In the genomic region with DNA sequence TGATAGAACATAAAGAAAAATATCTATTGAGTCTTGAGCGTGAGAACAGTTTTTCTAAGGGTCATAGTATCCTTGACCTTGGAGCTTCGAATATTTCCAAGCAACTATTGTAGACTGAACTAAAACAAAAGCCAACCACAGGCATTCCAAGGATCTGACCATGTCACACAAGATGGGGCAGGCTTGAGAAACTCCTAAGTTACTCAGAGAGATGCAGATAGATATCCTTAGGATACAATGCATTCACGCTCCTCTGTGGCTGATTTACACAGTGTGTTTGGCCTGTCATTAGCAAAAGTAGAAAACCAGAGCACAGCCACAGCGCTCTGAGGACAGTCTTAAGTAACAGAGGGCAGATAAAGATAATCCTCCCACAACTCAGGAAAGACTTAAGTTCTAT, we compare ENCODE assay signal across 25 mouse cellular contexts. TPM values are rescaled to one million over a fixed set of nuclear protein-coding genes. Genes with fewer than 3 reads are reported as not detected.
A peak's percentile ranks its signal among the peaks of the same experiment; 100 is the strongest.
DNase-seq lines count a peak whose midpoint lies in the region; ATAC-seq and TF ChIP-seq lines count a peak whose summit lies in the region.
"Had no signal": no experiment of that assay in that cellular context is flagged by ENCODE, and none has a peak within 500 bp of the region (broad histone marks: within the 10 kb centered on the region; RNA-seq: fewer than 3 reads in every experiment).

No protein-coding gene starts in this region.

- no peak for DNase-seq in liver, embryonic 13.5 days
- DNase-seq in liver, embryonic 11.5 days (ENCODE audit: low spot score), result no peak
- DNase-seq in MEL (ENCODE audit: low read depth, low spot score), result peak; percentile 14
- no peak for DNase-seq in heart, adult 18-20 months
- DNase-seq in layer of hippocampus, adult 11-12 months (ENCODE audit: low spot score), result no peak
- DNase-seq: adrenal gland, adult 2 months; adrenal gland, postnatal 14 days; cerebellum, adult 11 months; cerebellum, adult 2 months; cerebellum, adult 9-11 months; cerebellum, postnatal 25 days; embryo, embryonic 11 days; gastrocnemius, postnatal 25 days; heart, adult 2 months; heart, postnatal 14 days; heart, postnatal 4 days had no signal

- no peak for TF ChIP-seq POLR2A in MEL (IDR thresholded peaks at IDR 0.05; ENCODE audit: control insufficient read depth in 1 of 2, insufficient read depth in 1 of 2, low read depth in 1 of 2, low read length in 2 of 2, poor library complexity in 1 of 2)

- TF ChIP-seq CTCF in MEL (IDR thresholded peaks at IDR 0.05 in 2 of 3, conservative IDR thresholded peaks at IDR 0.05 in 1 of 3; ENCODE audit: control insufficient read depth in 1 of 3, insufficient read depth in 1 of 3, low read depth in 2 of 3, low read length in 3 of 3, poor library complexity in 1 of 3, severe bottlenecking in 1 of 3), result no peak

- H3K79me2 ChIP-seq in MEL (ENCODE audit: control insufficient read depth, insufficient read depth, low read length, poor library complexity), result no peaks in the 10 kb centered on the region

- H3K9me3 ChIP-seq in liver, embryonic 13.5 days (replicated peaks), result no peaks in the 10 kb centered on the region
- H3K9me3 ChIP-seq in liver, embryonic 11.5 days (ENCODE audit: control insufficient read depth, low read length), result no peaks in the 10 kb centered on the region
- no peaks in the 10 kb centered on the region for H3K9me3 ChIP-seq in MEL (replicated peaks; ENCODE audit: insufficient read depth, low read length)
- H3K9me3 ChIP-seq: embryonic facial prominence, embryonic 10.5 days; embryonic facial prominence, embryonic 13.5 days; forebrain, embryonic 12.5 days; forebrain, embryonic 15.5 days; heart, embryonic 10.5 days; heart, embryonic 13.5 days had no signal

- no peak overlapping the region for H3K9ac ChIP-seq in liver, embryonic 13.5 days
- no peak overlapping the region for H3K9ac ChIP-seq in liver, embryonic 11.5 days (ENCODE audit: low read depth, low read length)
- H3K9ac ChIP-seq in MEL (ENCODE audit: control insufficient read depth, low read depth, low read length, poor library complexity, severe bottlenecking), result no peak overlapping the region
- H3K9ac ChIP-seq: embryonic facial prominence, embryonic 13.5 days; forebrain, embryonic 12.5 days; forebrain, embryonic 15.5 days; heart, embryonic 13.5 days; hindbrain, embryonic 14.5 days had no signal

- ATAC-seq in liver, embryonic 13.5 days (ENCODE audit: low read depth), result 0 out of 2 replicates have a peak, but pooled peaks have one; percentile 26
- ATAC-seq in liver, embryonic 11.5 days (replicated peaks; ENCODE audit: low FRiP score), result no peak
- ATAC-seq in megakaryocyte progenitor cell, adult 5-6 weeks (replicated peaks; ENCODE audit: poor library complexity), result peak; percentile 49
- ATAC-seq: forebrain, embryonic 15.5 days had no signal

- no peak overlapping the region for H3K27ac ChIP-seq in liver, embryonic 13.5 days
- H3K27ac ChIP-seq in liver, embryonic 11.5 days (ENCODE audit: low read depth, low read length), result no peak overlapping the region
- no peak overlapping the region for H3K27ac ChIP-seq in MEL (ENCODE audit: control insufficient read depth, low read depth, low read length)
- H3K27ac ChIP-seq: embryonic facial prominence, embryonic 10.5 days; embryonic facial prominence, embryonic 13.5 days; forebrain, embryonic 12.5 days; forebrain, embryonic 15.5 days; heart, adult 2 months; heart, embryonic 10.5 days; heart, embryonic 13.5 days; hindbrain, embryonic 14.5 days had no signal

- no peak for TF ChIP-seq EP300 in MEL (IDR thresholded peaks at IDR 0.05; ENCODE audit: low read depth in 1 of 2, low read length in 2 of 2)

- 45% methylated on average over 4 of the region's 4 CpGs for WGBS in liver, embryonic 13.5 days (ENCODE audit: insufficient replicate concordance)
- WGBS in liver, embryonic 11.5 days, result 50% methylated on average over 4 of the region's 4 CpGs

- H3K36me3 ChIP-seq in liver, embryonic 13.5 days, result no peaks in the 10 kb centered on the region
- no peaks in the 10 kb centered on the region for H3K36me3 ChIP-seq in liver, embryonic 11.5 days (ENCODE audit: control insufficient read depth, insufficient read depth, low read length)
- no peaks in the 10 kb centered on the region for H3K36me3 ChIP-seq in MEL (ENCODE audit: control insufficient read depth in 1 of 2, insufficient read depth in 2 of 2, low read length in 2 of 2)
- H3K36me3 ChIP-seq: embryonic facial prominence, embryonic 10.5 days; embryonic facial prominence, embryonic 13.5 days; forebrain, embryonic 12.5 days; forebrain, embryonic 15.5 days; heart, embryonic 10.5 days; heart, embryonic 13.5 days had no signal

- TF ChIP-seq RAD21 in MEL (IDR thresholded peaks at IDR 0.05; ENCODE audit: low read depth, low read length), result no peak

- peaks cover 16% of the 10 kb centered on the region for H3K4me1 ChIP-seq in liver, embryonic 13.5 days (replicated peaks)
- H3K4me1 ChIP-seq in liver, embryonic 11.5 days (replicated peaks; ENCODE audit: control insufficient read depth, insufficient read depth, low read length), result no peaks in the 10 kb centered on the region; the same call in 1 of the 2 replicates
- no peaks in the 10 kb centered on the region for H3K4me1 ChIP-seq in MEL (ENCODE audit: control insufficient read depth in 1 of 2, insufficient read depth in 2 of 2, low read length in 2 of 2)
- H3K4me1 ChIP-seq: embryonic facial prominence, embryonic 10.5 days; embryonic facial prominence, embryonic 13.5 days; forebrain, embryonic 12.5 days; forebrain, embryonic 15.5 days; heart, embryonic 10.5 days; heart, embryonic 13.5 days had no signal

- no peaks in the 10 kb centered on the region; the same call in 1 of the 2 replicates for H3K27me3 ChIP-seq in liver, embryonic 13.5 days
- no peaks in the 10 kb centered on the region for H3K27me3 ChIP-seq in liver, embryonic 11.5 days (replicated peaks; ENCODE audit: control insufficient read depth, insufficient read depth, low read length)
- peaks cover 12 to 44% of the 10 kb centered on the region in 2 experiments for H3K27me3 ChIP-seq in MEL (ENCODE audit: control insufficient read depth in 1 of 2, insufficient read depth in 2 of 2, low read length in 2 of 2)
- H3K27me3 ChIP-seq: forebrain, embryonic 15.5 days had no signal

- no peak overlapping the region for H3K4me3 ChIP-seq in liver, embryonic 13.5 days (replicated peaks)
- H3K4me3 ChIP-seq in liver, embryonic 11.5 days (ENCODE audit: low read depth, low read length), result no peak overlapping the region
- no peak overlapping the region for H3K4me3 ChIP-seq in MEL (ENCODE audit: control insufficient read depth in 1 of 2, insufficient read depth in 1 of 2, low read depth in 2 of 2, low read length in 2 of 2)
- H3K4me3 ChIP-seq: embryonic facial prominence, embryonic 10.5 days; embryonic facial prominence, embryonic 13.5 days; erythroblast, embryonic 14.5 days; forebrain, embryonic 12.5 days; forebrain, embryonic 15.5 days; heart, adult 2 months; heart, embryonic 10.5 days; heart, embryonic 13.5 days had no signal

- H3K4me2 ChIP-seq in liver, embryonic 13.5 days, result no peak overlapping the region
- no peak overlapping the region for H3K4me2 ChIP-seq in liver, embryonic 11.5 days
- H3K4me2 ChIP-seq: embryonic facial prominence, embryonic 13.5 days; forebrain, embryonic 12.5 days; forebrain, embryonic 15.5 days; heart, embryonic 13.5 days; hindbrain, embryonic 14.5 days had no signal

TF ChIP-seq in MEL, 35 proteins besides CTCF, POLR2A, EP300 and RAD21 (continues in another document):
- TF ChIP-seq TAL1 (IDR thresholded peaks at IDR 0.05; ENCODE audit: low read length) (no peak), TCF12 (IDR thresholded peaks at IDR 0.05; ENCODE audit: low read depth, low read length) (no peak), JUND (IDR thresholded peaks at IDR 0.05; ENCODE audit: low read depth, low read length) (no peak), CHD1 (IDR thresholded peaks at IDR 0.05; ENCODE audit: low read depth, low read length) (no peak)

RNA-seq across cellular contexts. Expression of a gene that starts 12.1 kb away (rescaled TPM):
- 6.5 and 7.5 TPM in 2 replicates for polyA plus RNA-seq in liver, embryonic 13.5 days (2015; fragmentation: Nextera tagmentation; extraction: Ambion mirVana)
- 13.3 and 15.2 TPM in 2 replicates for polyA plus RNA-seq in liver, embryonic 11.5 days (2014; fragmentation: Nextera tagmentation; extraction: Ambion mirVana)
- not detected in 2 replicates for total RNA-seq in MEL (2012; rRNA removed)
- polyA plus RNA-seq in MEL (2012; ENCODE audit: insufficient read depth in 1 of 2, insufficient read length in 2 of 2, low read depth in 1 of 2, low replicate concordance in 2 of 2, missing spikeins in 1 of 2), result not detected
- 2.5 and 4.2 TPM in 2 replicates for total RNA-seq in megakaryocyte progenitor cell, adult 5-6 weeks (2015)
- total RNA-seq in megakaryocyte progenitor cell, adult 5-6 weeks (2017), result 6.2 and 6.3 TPM in 2 replicates
- total RNA-seq in heart, adult 18-20 months (2021), result 1 to 10 TPM in 1 of 2 experiments, under 1 TPM in 1; 0.87 to 1.1 TPM

RNA-seq across cellular contexts. Expression of a gene that starts 17.2 kb away (rescaled TPM):
- polyA plus RNA-seq in liver, embryonic 13.5 days (2015; fragmentation: Nextera tagmentation; extraction: Ambion mirVana), result 17.1 and 22.9 TPM in 2 replicates
- 34.8 and 42.2 TPM in 2 replicates for polyA plus RNA-seq in liver, embryonic 11.5 days (2014; fragmentation: Nextera tagmentation; extraction: Ambion mirVana)
- 4.2 and 5.5 TPM in 2 replicates for total RNA-seq in MEL (2012; rRNA removed)
- polyA plus RNA-seq in MEL (2012; ENCODE audit: insufficient read depth in 1 of 2, insufficient read length in 2 of 2, low read depth in 1 of 2, low replicate concordance in 2 of 2, missing spikeins in 1 of 2), result 1 to 10 TPM in 1 of 2 experiments, not detected in 1; 5.0 TPM
- total RNA-seq in megakaryocyte progenitor cell, adult 5-6 weeks (2015), result 30.8 and 31.5 TPM in 2 replicates
- 28.1 and 33.9 TPM in 2 replicates for total RNA-seq in megakaryocyte progenitor cell, adult 5-6 weeks (2017)
- 10 to 100 TPM; 13.8 to 14.8 TPM for total RNA-seq in heart, adult 18-20 months (2021)

RNA-seq across cellular contexts. Expression of a gene that starts 21.4 kb away (rescaled TPM):
- polyA plus RNA-seq in liver, embryonic 13.5 days (2015; fragmentation: Nextera tagmentation; extraction: Ambion mirVana), result 7.5 and 8.9 TPM in 2 replicates
- polyA plus RNA-seq in liver, embryonic 11.5 days (2014; fragmentation: Nextera tagmentation; extraction: Ambion mirVana), result 21.3 TPM in 2 replicates
- 0.10 TPM in 1 of 2 replicates, not detected in the other for total RNA-seq in MEL (2012; rRNA removed)
- polyA plus RNA-seq in MEL (2012; ENCODE audit: insufficient read depth in 1 of 2, insufficient read length in 2 of 2, low read depth in 1 of 2, low replicate concordance in 2 of 2, missing spikeins in 1 of 2), result under 1 TPM in 1 of 2 experiments, not detected in 1; 0.10 TPM
- total RNA-seq in megakaryocyte progenitor cell, adult 5-6 weeks (2015), result 3.9 and 8.1 TPM in 2 replicates
- total RNA-seq in megakaryocyte progenitor cell, adult 5-6 weeks (2017), result 6.4 and 9.7 TPM in 2 replicates
- 1 to 10 TPM; 4.2 to 5.7 TPM for total RNA-seq in heart, adult 18-20 months (2021)
- polyA plus RNA-seq: erythroblast, embryonic 14.5 days had no signal

RNA-seq across cellular contexts. Expression of a gene that starts 52.8 kb away (rescaled TPM):
- polyA plus RNA-seq in liver, embryonic 13.5 days (2015; fragmentation: Nextera tagmentation; extraction: Ambion mirVana), result 0.35 and 0.51 TPM in 2 replicates
- polyA plus RNA-seq in liver, embryonic 11.5 days (2014; fragmentation: Nextera tagmentation; extraction: Ambion mirVana), result 1.5 TPM in 2 replicates
- not detected in 2 replicates for total RNA-seq in MEL (2012; rRNA removed)
- polyA plus RNA-seq in MEL (2012; ENCODE audit: insufficient read depth in 1 of 2, insufficient read length in 2 of 2, low read depth in 1 of 2, low replicate concordance in 2 of 2, missing spikeins in 1 of 2), result not detected
- 2.2 and 2.5 TPM in 2 replicates for total RNA-seq in megakaryocyte progenitor cell, adult 5-6 weeks (2015)
- 3.2 and 4.4 TPM in 2 replicates for total RNA-seq in megakaryocyte progenitor cell, adult 5-6 weeks (2017)
- 1 to 10 TPM; 3.6 to 6.0 TPM for total RNA-seq in heart, adult 18-20 months (2021)
- polyA plus RNA-seq: erythroblast, embryonic 14.5 days had no signal
